Mouse (Mus musculus): Measurements from ENCODE around the gene Ypel1.

The Ypel1 gene

GRCm38 (mm10) chr16:17088346-17088745 is 18.9 kb downstream of the Ypel1 start:
- no peak for DNase-seq

DNA sequence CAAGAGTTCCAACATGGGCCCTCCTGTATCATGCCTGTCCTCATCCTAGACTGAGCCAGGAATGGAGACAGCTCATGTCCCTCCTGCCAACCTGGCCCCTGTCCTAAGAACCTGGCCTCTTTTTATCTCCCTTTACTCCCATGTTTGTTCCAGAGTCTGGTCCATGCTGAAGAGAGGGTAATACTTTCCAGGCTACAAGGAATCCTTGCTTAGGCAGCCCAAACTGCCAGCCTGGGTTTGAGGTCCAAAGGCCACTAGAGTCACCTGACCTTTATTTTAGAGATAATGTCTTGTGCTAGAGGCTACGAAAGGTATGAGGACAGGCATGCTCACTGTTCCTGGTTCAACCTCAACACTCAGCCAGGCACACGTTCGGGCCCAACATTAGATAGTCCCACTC is 27.4 kb downstream of the Ypel1 start:
- peak; percentile 22 for DNase-seq

DNA sequence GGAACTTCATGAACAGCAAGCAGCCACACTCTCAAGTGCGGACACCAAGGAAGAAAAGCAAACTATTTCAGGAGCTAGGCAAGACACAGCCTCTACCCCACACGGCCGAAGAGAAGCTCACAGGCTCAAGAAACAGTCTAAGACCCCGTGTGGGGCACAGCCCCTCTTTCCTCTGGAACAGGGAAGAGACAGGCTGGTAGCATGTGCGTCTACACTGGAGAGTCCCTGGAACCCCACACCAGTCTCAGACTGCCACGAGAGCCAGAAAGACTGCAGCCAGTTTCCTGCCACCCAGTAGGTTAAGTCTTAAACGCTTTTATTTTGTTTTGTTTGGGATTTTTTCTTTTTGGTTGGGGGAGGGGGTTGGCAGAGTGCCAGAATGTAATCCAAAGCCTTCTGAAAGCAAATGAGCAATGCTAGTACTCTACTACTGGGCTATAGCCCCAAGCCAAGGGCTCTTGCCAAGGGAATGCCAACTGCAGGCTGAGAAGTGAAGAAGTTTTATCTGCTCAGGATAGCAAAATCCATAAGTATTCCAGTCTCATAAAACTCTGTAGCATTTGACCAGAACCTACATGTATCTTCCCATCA is 33.2 kb downstream of the Ypel1 start:
- DNase-seq, result no peak

DNA sequence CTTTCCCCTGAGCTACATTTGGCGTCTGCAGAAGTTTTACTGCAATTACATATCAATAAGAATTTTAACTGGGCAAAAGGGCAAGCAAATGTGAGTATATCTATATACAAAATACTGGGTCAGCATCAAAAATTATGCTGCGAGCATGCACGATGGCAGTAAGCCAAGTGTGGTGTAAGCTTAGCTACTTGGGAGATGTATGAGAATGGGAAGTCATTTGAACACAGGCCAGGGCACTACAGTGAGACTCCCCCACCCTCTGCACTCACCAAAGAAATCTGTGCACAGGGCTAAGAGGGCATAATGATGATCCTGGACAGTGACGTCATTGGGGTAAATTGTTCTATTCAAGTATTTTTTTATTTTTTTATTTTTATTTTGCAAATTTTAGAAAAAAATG is 35.1 kb downstream of the Ypel1 start:
- no peak for DNase-seq

DNA sequence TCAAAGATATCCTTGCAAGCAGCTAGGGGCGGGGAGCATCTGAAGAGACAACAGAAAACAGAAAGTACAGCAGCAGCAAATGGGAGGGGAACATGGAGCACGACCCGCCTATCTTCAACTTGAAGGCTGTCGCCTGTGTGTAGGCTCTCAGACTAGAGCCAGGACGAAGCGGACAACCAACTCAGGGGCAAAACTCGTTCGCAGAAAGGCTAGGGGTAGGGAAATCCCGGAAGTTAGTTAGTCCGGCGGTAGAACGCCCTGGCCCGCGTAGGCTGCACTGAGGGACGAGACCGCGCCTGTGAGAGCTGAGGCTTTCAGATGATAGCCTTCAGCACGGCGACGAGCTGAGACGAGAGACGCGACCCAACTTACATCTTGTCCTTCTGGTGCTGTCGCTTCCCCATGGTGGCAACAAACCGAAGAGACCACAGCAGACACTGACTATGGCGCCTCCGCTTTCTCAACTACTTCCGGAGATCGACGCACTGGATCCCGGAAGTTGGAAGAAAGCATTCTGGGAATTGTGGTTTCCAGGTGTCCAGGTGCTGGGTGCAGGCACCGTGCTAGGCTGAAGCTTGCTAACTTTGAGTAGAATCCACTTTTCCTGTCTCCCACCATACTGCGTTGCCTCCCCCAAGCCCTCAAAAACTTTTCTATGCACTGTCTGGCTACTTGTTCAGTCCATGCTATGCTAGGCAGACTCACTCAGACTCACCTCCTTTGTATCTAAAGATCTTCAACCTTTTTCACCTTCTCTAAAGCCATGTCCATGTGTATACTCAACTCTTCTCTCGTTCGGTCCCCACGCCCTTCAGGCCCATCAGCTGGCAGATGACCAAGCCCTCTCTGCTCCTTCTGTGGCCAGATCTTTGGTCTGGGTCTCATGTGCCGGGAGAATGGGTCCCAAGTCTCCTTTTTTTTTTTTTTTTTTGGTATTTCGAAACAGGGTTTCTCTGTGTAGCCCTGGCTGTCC is 41.6 kb downstream of the Ypel1 start, which contains the start of gene Ppil2:
Ppil2 (minus strand) TSS at position 487 of the 973 bp plus-strand sequence.
- DNase-seq, result peak; percentile 77

DNA sequence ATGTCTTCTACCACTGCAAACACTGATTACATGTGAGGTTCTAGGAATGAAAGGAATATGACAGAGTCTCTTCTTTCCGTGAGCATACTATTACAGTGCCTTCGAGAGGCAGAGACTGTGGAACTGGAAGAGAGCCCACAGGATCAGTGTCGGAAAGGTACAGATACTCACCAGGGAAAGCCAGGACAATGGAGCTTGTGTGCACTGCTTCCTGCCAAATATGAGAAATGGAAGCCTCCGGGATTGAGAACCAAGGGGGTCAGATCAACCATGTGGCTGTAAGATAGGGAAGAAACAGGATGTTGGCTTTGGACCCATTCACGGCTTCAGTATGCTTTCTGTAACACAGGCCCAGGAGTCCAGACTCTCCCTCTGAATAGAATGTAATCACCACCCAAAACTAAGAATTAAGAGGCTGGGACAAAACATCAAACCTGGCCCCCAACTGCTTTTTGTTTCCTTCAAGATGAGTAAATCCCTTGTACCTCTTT is 47.9 kb downstream of the Ypel1 start:
- no peak for DNase-seq

GRCm38 (mm10) chr16:17121569-17121968 is 52.1 kb downstream of the Ypel1 start:
- no peak for DNase-seq

- no peak for DNase-seq
Measured at GRCm38 (mm10) chr16:17124119-17124870, 54.8 kb downstream of the Ypel1 start.

DNA sequence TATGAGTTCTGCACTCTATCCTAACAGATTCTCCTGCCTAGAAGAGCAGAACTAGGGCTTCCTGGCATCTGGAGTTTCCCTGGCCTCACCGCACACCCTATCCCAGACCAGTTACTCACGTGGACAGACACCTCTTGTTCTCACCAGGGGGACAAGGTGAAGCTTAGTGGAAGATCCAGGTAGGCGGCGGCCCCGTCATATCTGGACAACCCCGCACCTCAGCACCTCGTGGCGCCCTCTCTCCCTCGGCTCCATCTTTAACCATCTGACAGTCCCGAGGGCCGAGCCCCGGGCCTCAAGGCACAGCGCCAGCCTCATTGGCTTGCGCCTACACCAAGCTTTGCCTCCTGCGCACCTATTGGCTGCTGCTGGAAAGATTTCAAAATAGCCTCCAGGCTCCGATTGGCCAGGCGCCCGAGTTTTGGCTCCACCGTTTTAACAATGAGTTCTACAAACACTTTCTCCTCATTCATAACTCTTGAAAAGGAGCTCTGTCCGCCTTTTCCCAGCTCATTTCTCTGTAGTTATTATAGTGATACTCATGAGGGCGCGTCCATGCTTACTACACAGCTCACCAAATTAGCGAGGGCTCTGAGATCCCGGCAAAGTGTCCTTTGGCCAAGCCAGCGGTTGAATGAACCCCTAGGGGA is 55.5 kb downstream of the Ypel1 start, which contains the start of gene 2610318N02Rik:
2610318N02Rik (minus strand) TSS at position 297 of the 650 bp plus-strand sequence.
- peak; percentile 66 for DNase-seq

- peak; percentile 66 for DNase-seq
Measured at GRCm38 (mm10) chr16:17127292-17127691, 57.8 kb downstream of the Ypel1 start.

- no peak for DNase-seq
Measured at GRCm38 (mm10) chr16:17131191-17132088, 61.9 kb downstream of the Ypel1 start.

- peak; percentile 98 for DNase-seq
Measured at GRCm38 (mm10) chr16:17132089-17132905, 62.8 kb downstream of the Ypel1 start, which contains the start of gene Sdf2l1. TSS of gene Sdf2l1 (minus strand) at chr16:17132383.

DNA sequence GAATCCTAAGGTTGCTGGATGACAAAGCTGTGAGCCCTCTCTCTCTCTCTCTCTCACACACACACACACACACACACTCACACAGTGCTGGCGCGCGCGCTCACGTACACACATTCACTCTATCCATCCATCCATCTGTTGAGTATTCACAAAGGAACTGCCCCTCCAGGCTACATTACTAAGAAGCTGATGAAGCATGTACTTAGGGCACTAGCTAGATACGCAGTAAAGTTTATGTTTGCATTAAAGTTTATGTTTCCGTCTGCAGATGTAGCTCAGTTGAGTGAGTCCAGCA is 63.4 kb downstream of the Ypel1 start:
- DNase-seq, result no peak

Measured in kidney, adult 9 months (tissue).